Mouse (Mus musculus): ENCODE results near the gene Fcgrt.
A peak's percentile ranks its signal among the peaks of the same experiment; 100 is the strongest.

Fcgrt gene

GRCm38 (mm10) chr7:45056329-45056971 lies 47.2 kb downstream of the Fcgrt start:
- no peak for DNase-seq (ENCODE audit: low read depth, low spot score)

- peak; percentile 98 for DNase-seq (ENCODE audit: low read depth, low spot score)
Observed at GRCm38 (mm10) chr7:45053931-45054510, 49.6 kb downstream of the Fcgrt start.

GRCm38 (mm10) chr7:45053117-45053930 lies 50.3 kb downstream of the Fcgrt start:
- DNase-seq (ENCODE audit: low read depth, low spot score) = peak; percentile 88

- DNase-seq (ENCODE audit: low read depth, low spot score) = no peak
Observed at GRCm38 (mm10) chr7:45052862-45053116, 50.9 kb downstream of the Fcgrt start, which contains the start of gene Prr12. Prr12 (minus strand) TSS chr7:45052881.

- DNase-seq (ENCODE audit: low read depth, low spot score) = peak; percentile 64
Observed at GRCm38 (mm10) chr7:45052181-45052861, 51.3 kb downstream of the Fcgrt start.

GRCm38 (mm10) chr7:45051601-45051974 lies 52.1 kb downstream of the Fcgrt start:
- DNase-seq (ENCODE audit: low read depth, low spot score) = peak; percentile 24

GRCm38 (mm10) chr7:45050945-45051600 lies 52.6 kb downstream of the Fcgrt start:
- DNase-seq (ENCODE audit: low read depth, low spot score) = peak; percentile 66

GRCm38 (mm10) chr7:45048923-45049657 lies 54.6 kb downstream of the Fcgrt start:
- no peak for DNase-seq (ENCODE audit: low read depth, low spot score)

- no peak for DNase-seq (ENCODE audit: low read depth, low spot score)
Observed at GRCm38 (mm10) chr7:45048001-45048890, 55.4 kb downstream of the Fcgrt start.

GRCm38 (mm10) chr7:45047491-45047890 lies 56.2 kb downstream of the Fcgrt start:
- DNase-seq (ENCODE audit: low read depth, low spot score) = no peak

- DNase-seq (ENCODE audit: low read depth, low spot score) = no peak
Observed at GRCm38 (mm10) chr7:45046853-45047350, 56.7 kb downstream of the Fcgrt start.

GRCm38 (mm10) chr7:45045741-45046140 lies 57.9 kb downstream of the Fcgrt start:
- DNase-seq (ENCODE audit: low read depth, low spot score) = no peak

- DNase-seq (ENCODE audit: low read depth, low spot score) = no peak
Observed at GRCm38 (mm10) chr7:45043307-45043706, 60.3 kb downstream of the Fcgrt start.
